Mouse (Mus musculus) megakaryocyte, embryonic 14.5 days (primary cell): Measurements from ENCODE around the gene Olfr630.
"Not testable (repeated sequence)": the region's sequence is repeated elsewhere in the genome, so short reads cannot be mapped to it uniquely, and the experiment has no call there.

Experiments
- FLI1 ChIP-seq: IDR thresholded peaks from 2 replicates; pipeline ENCODE4 v1.6.1; 2012; ENCODE audit warnings: low read length, inconsistent platforms, mixed read lengths
- GATA1 ChIP-seq: IDR thresholded peaks from 3 replicates; pipeline ENCODE4 v1.6.1; 2012; ENCODE audit warnings: mixed read lengths, low read length, inconsistent platforms, borderline replicate concordance

DNA sequence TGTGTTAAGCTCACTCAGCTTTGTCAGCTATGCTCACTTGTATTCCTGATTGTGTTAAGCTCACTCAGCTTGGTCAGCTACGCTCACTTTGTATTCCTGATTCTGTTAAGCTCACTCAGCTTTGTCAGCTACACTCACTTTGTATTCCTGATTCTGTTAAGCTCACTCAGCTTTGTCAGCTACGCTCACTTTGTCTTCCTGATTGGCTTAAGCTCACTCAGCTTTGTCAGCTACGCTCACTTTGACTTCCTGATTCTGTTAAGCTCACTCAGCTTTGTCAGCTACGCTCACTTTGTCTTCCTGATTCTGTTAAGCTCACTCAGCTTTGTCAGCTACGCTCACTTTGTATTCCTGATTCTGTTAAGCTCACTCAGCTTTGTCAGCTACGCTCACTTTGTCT lies 5.1 kb upstream of the Olfr630 start:
- TF ChIP-seq GATA1, FLI1: not testable (repeated sequence)
